In genomic region chr17:29259489-29259888, GRCm38 (mm10) we compare ENCODE assay signal across 8 mouse cellular contexts. TPM values are rescaled to one million over a fixed set of nuclear protein-coding genes. Genes with fewer than 3 reads are reported as not detected.
DNase-seq lines count a peak whose midpoint lies in the region; ATAC-seq and TF ChIP-seq lines count a peak whose summit lies in the region.

No protein-coding gene starts in this region.

- peak; percentile 93 for TF ChIP-seq CTCF in kidney, adult 2 months (conservative IDR thresholded peaks at IDR 0.05; ENCODE audit: insufficient read depth, insufficient read length, low read depth, low read length)

- H3K4me1 ChIP-seq in kidney, adult 2 months (ENCODE audit: control insufficient read depth, insufficient read depth, low read length) = peaks cover 28% of the 10 kb centered on the region
- H3K4me1 ChIP-seq in liver, embryonic 15.5 days (replicated peaks) = peaks cover 69% of the 10 kb centered on the region

- H3K36me3 ChIP-seq in kidney, adult 2 months (ENCODE audit: control insufficient read depth, insufficient read depth, low read length) = no peaks in the 10 kb centered on the region
- peaks cover 78% of the 10 kb centered on the region for H3K36me3 ChIP-seq in liver, embryonic 15.5 days (replicated peaks)

- no peaks in the 10 kb centered on the region for H3K9me3 ChIP-seq in liver, embryonic 15.5 days (replicated peaks)

- H3K4me2 ChIP-seq in liver, embryonic 15.5 days = peak overlapping the region; percentile 5

- DNase-seq in 416B (ENCODE audit: low read depth) (peak; percentile 85), ZHBTc4 (ENCODE audit: low read depth, low spot score) (peak; percentile 92)
- DNase-seq in gastrocnemius, postnatal 4 days (ENCODE audit: low spot score in 2 of 2) = peak; percentile 70 to 80
- peak; percentile 83 for DNase-seq in kidney, adult 2 months
- peak; percentile 89 for DNase-seq in thymus, postnatal 0 days (ENCODE audit: low spot score)

- no peak overlapping the region for H3K27ac ChIP-seq in kidney, adult 2 months (ENCODE audit: insufficient read depth, low read depth, low read length)
- 0 out of 2 replicates have a peak overlapping the region, but pooled peaks have one; percentile 29 for H3K27ac ChIP-seq in liver, embryonic 15.5 days (replicated peaks)

- H3K9ac ChIP-seq in liver, embryonic 15.5 days = no peak overlapping the region

- H3K27me3 ChIP-seq in kidney, adult 2 months (replicated peaks; ENCODE audit: control insufficient read depth, insufficient read depth, low read length) = no peaks in the 10 kb centered on the region
- no peaks in the 10 kb centered on the region for H3K27me3 ChIP-seq in liver, embryonic 15.5 days

- no peak for TF ChIP-seq POLR2A in kidney, adult 2 months (IDR thresholded peaks at IDR 0.05; ENCODE audit: low read depth, low read length)

- no peak overlapping the region for H3K4me3 ChIP-seq in kidney, adult 2 months (ENCODE audit: insufficient read depth, low read depth, low read length)
- H3K4me3 ChIP-seq in liver, embryonic 15.5 days (replicated peaks) = no peak overlapping the region

- 2% methylated on average over 3 of the region's 3 CpGs for WGBS in kidney, adult 2 months
- WGBS in liver, embryonic 15.5 days (ENCODE audit: insufficient replicate concordance) = 3% methylated on average over 3 of the region's 3 CpGs

- ATAC-seq in common myeloid progenitor, adult 5-6 weeks (replicated peaks; ENCODE audit: low read depth, poor library complexity, severe bottlenecking) = peak; percentile 65
- ATAC-seq in liver, embryonic 15.5 days (ENCODE audit: insufficient read depth) = peak; percentile 28; the same call in 1 of the 2 replicates
- ATAC-seq in neutrophil, adult 5-6 weeks (ENCODE audit: extremely low read depth, insufficient number of reproducible peaks, low FRiP score, poor library complexity, severe bottlenecking) = peak; percentile 80

RNA-seq across cellular contexts. Expression of gene Ppil1, which starts 4.5 kb away (rescaled TPM):
- total RNA-seq in common myeloid progenitor, adult 5-6 weeks (2017) = 67.1 and 94.5 TPM in 2 replicates
- 10 to 100 TPM; 22.1 to 22.8 TPM for total RNA-seq in gastrocnemius, postnatal 4 days (2021)
- polyA plus RNA-seq in kidney, adult 2 months (2012; rRNA removed) = 21.5 and 23.5 TPM in 2 replicates
- polyA plus RNA-seq in liver, embryonic 15.5 days (2015; fragmentation: Nextera tagmentation; extraction: Ambion mirVana) = 86.2 and 92.9 TPM in 2 replicates
- 23.1 and 25.7 TPM in 2 replicates for total RNA-seq in neutrophil, adult 5-6 weeks (2017)
- 118 and 133 TPM in 2 replicates for polyA plus RNA-seq in thymus, postnatal 0 days (2015; fragmentation: Nextera tagmentation; extraction: Ambion mirVana)

RNA-seq across cellular contexts. Expression of gene BC004004, which starts 9.1 kb away (rescaled TPM):
- 51.3 and 77.8 TPM in 2 replicates for total RNA-seq in common myeloid progenitor, adult 5-6 weeks (2017)
- total RNA-seq in gastrocnemius, postnatal 4 days (2021) = 100 to 1,000 TPM in 1 of 2 experiments, 10 to 100 TPM in 1; 98.5 to 101 TPM
- polyA plus RNA-seq in kidney, adult 2 months (2012; rRNA removed) = 219 and 228 TPM in 2 replicates
- 62.7 and 69.9 TPM in 2 replicates for polyA plus RNA-seq in liver, embryonic 15.5 days (2015; fragmentation: Nextera tagmentation; extraction: Ambion mirVana)
- total RNA-seq in neutrophil, adult 5-6 weeks (2017) = 65.4 and 72.1 TPM in 2 replicates
- polyA plus RNA-seq in thymus, postnatal 0 days (2015; fragmentation: Nextera tagmentation; extraction: Ambion mirVana) = 92.2 and 95.2 TPM in 2 replicates

RNA-seq across cellular contexts. Expression of gene Cpne5, which starts 21.5 kb away (rescaled TPM):
- total RNA-seq in common myeloid progenitor, adult 5-6 weeks (2017) = 0.64 and 0.87 TPM in 2 replicates
- 1 to 10 TPM in 1 of 2 experiments, under 1 TPM in 1; 0.69 to 1.1 TPM for total RNA-seq in gastrocnemius, postnatal 4 days (2021)
- polyA plus RNA-seq in kidney, adult 2 months (2012; rRNA removed) = 0.78 and 1.2 TPM in 2 replicates
- 0.05 and 0.12 TPM in 2 replicates for polyA plus RNA-seq in liver, embryonic 15.5 days (2015; fragmentation: Nextera tagmentation; extraction: Ambion mirVana)
- total RNA-seq in neutrophil, adult 5-6 weeks (2017) = 1.4 and 1.8 TPM in 2 replicates
- polyA plus RNA-seq in thymus, postnatal 0 days (2015; fragmentation: Nextera tagmentation; extraction: Ambion mirVana) = 2.8 and 3.0 TPM in 2 replicates

RNA-seq across cellular contexts. Expression of gene Pi16, which starts 58.0 kb away (rescaled TPM):
- 2.4 and 2.9 TPM in 2 replicates for total RNA-seq in common myeloid progenitor, adult 5-6 weeks (2017)
- total RNA-seq in gastrocnemius, postnatal 4 days (2021) = 10 to 100 TPM; 50.3 to 54.5 TPM
- polyA plus RNA-seq in kidney, adult 2 months (2012; rRNA removed) = 18.4 and 22.2 TPM in 2 replicates
- polyA plus RNA-seq in liver, embryonic 15.5 days (2015; fragmentation: Nextera tagmentation; extraction: Ambion mirVana) = 1.9 and 2.4 TPM in 2 replicates
- total RNA-seq in neutrophil, adult 5-6 weeks (2017) = 151 and 159 TPM in 2 replicates
- polyA plus RNA-seq in thymus, postnatal 0 days (2015; fragmentation: Nextera tagmentation; extraction: Ambion mirVana) = 3.7 and 4.4 TPM in 2 replicates

Comparison
In these comparisons a context has a peak if more than half of its experiments do, and no peak if none do; other contexts are left out.
1. ATAC-seq: peak in every context shown above with its lines; median percentile 80 in neutrophil, adult 5-6 weeks; 65 in common myeloid progenitor, adult 5-6 weeks; 28 in liver, embryonic 15.5 days.